Mouse (Mus musculus): ENCODE measurements around the gene Tgif1. TPM values are rescaled to one million over a fixed set of nuclear protein-coding genes. Genes with fewer than 3 reads are reported as not detected.

Tgif1 gene
- polyA plus RNA-seq, 1 experiment = 26.4 TPM

DNA sequence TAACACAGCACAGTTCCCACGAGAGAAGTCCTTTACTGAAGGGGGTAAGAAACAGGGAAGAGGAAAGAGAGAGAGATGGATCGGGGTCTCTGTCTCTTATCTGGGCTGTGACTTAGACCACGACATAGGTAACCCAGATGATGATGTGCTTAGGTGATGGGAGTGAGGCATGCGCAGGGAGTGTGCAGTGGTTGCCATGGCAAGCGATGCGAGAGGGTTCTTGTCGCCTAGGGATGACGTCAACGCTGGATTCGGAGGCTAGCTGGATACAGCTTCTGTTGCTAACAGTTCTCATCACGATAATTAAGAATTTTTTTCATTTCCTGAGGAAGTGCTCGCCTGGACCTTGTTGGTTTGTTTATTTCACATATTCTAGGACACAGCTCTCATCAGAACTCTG lies 27.1 kb downstream of the Tgif1 start:
- Histone ChIP-seq H3K27ac (ENCODE audit: insufficient read depth, low read depth, low read length) (no peak overlapping the region), H3K4me1 (ENCODE audit: control insufficient read depth, insufficient read depth, insufficient read length, low read length) (peaks cover 14% of the 10 kb centered on the region; the same call in 1 of the 2 replicates), H3K36me3 (ENCODE audit: control insufficient read depth, insufficient read depth, low read length) (no peaks in the 10 kb centered on the region), H3K4me3 (ENCODE audit: low read depth, low read length) (no peak overlapping the region), H3K27me3 (ENCODE audit: control insufficient read depth, insufficient read depth, low read length) (no peaks in the 10 kb centered on the region)
- 84% methylated on average over 12 of the region's 12 CpGs for WGBS
- TF ChIP-seq POLR2A (IDR thresholded peaks at IDR 0.05; ENCODE audit: low read depth, low read length) = no peak
- no peak for TF ChIP-seq CTCF (IDR thresholded peaks at IDR 0.05; ENCODE audit: extremely low read depth, insufficient read length, insufficient replicate concordance, low read depth, low read length)

DNA sequence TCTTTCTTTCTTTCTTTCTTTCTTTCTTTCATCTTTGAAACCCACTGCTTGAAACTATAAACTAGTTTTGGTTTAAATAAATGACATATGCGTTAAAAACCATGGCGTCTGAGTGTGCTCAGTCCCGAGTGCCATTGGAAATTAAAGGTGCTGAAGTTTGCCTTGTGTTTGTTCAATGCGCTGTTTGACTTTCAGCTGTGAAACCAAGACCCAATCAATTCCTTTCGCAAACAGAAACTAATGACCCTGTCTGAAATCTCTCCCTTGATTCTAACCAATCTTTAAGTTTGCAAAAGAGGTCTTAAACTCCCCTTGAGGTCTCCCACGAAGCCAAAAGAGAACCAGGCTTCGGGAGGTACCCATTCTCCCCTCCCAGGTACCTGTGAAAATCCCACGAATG lies 30.3 kb downstream of the Tgif1 start:
- Histone ChIP-seq H3K27me3 (ENCODE audit: control insufficient read depth, insufficient read depth, low read length) (peaks cover 8% of the 10 kb centered on the region; the same call in 1 of the 2 replicates), H3K27ac (ENCODE audit: insufficient read depth, low read depth, low read length) (no peak overlapping the region; the same call in 1 of the 2 replicates), H3K4me3 (ENCODE audit: low read depth, low read length) (peak overlapping the region; percentile 50), H3K36me3 (ENCODE audit: control insufficient read depth, insufficient read depth, low read length) (no peaks in the 10 kb centered on the region), H3K4me1 (ENCODE audit: control insufficient read depth, insufficient read depth, insufficient read length, low read length) (peaks cover 4% of the 10 kb centered on the region)
- 22% methylated on average over 8 of the region's 8 CpGs for WGBS
- TF ChIP-seq CTCF (IDR thresholded peaks at IDR 0.05; ENCODE audit: extremely low read depth, insufficient read length, insufficient replicate concordance, low read depth, low read length) = no peak
- TF ChIP-seq POLR2A (IDR thresholded peaks at IDR 0.05; ENCODE audit: low read depth, low read length) = no peak

- 9% methylated on average over 51 of the region's 51 CpGs for WGBS
- Histone ChIP-seq H3K4me3 (ENCODE audit: low read depth, low read length) (peak overlapping the region; percentile 67), H3K27ac (ENCODE audit: insufficient read depth, low read depth, low read length) (no peak overlapping the region), H3K4me1 (ENCODE audit: control insufficient read depth, insufficient read depth, insufficient read length, low read length) (peaks cover 6% of the 10 kb centered on the region), H3K27me3 (ENCODE audit: control insufficient read depth, insufficient read depth, low read length) (peaks cover 10% of the 10 kb centered on the region; the same call in 1 of the 2 replicates), H3K36me3 (ENCODE audit: control insufficient read depth, insufficient read depth, low read length) (no peaks in the 10 kb centered on the region)
- TF ChIP-seq POLR2A (IDR thresholded peaks at IDR 0.05; ENCODE audit: low read depth, low read length) (no peak), CTCF (IDR thresholded peaks at IDR 0.05; ENCODE audit: extremely low read depth, insufficient read length, insufficient replicate concordance, low read depth, low read length) (no peak)
These were observed 35.4 kb downstream of the Tgif1 start for GRCm38 (mm10) chr17:70817862-70818451.

- Histone ChIP-seq H3K4me3 (ENCODE audit: low read depth, low read length) (no peak overlapping the region), H3K27ac (ENCODE audit: insufficient read depth, low read depth, low read length) (no peak overlapping the region), H3K36me3 (ENCODE audit: control insufficient read depth, insufficient read depth, low read length) (no peaks in the 10 kb centered on the region), H3K4me1 (ENCODE audit: control insufficient read depth, insufficient read depth, insufficient read length, low read length) (peaks cover 7% of the 10 kb centered on the region), H3K27me3 (ENCODE audit: control insufficient read depth, insufficient read depth, low read length) (peaks cover 10% of the 10 kb centered on the region; the same call in 1 of the 2 replicates)
- TF ChIP-seq POLR2A (IDR thresholded peaks at IDR 0.05; ENCODE audit: low read depth, low read length) (no peak), CTCF (IDR thresholded peaks at IDR 0.05; ENCODE audit: extremely low read depth, insufficient read length, insufficient replicate concordance, low read depth, low read length) (no peak)
- 66% methylated on average over 8 of the region's 8 CpGs for WGBS
These were observed 38.3 kb downstream of the Tgif1 start for GRCm38 (mm10) chr17:70815001-70815400.

GRCm38 (mm10) chr17:70810795-70811194 lies 42.6 kb downstream of the Tgif1 start:
- Histone ChIP-seq H3K27ac (ENCODE audit: insufficient read depth, low read depth, low read length) (no peak overlapping the region), H3K27me3 (ENCODE audit: control insufficient read depth, insufficient read depth, low read length) (no peaks in the 10 kb centered on the region), H3K36me3 (ENCODE audit: control insufficient read depth, insufficient read depth, low read length) (no peaks in the 10 kb centered on the region), H3K4me1 (ENCODE audit: control insufficient read depth, insufficient read depth, insufficient read length, low read length) (peaks cover 2% of the 10 kb centered on the region; the same call in 1 of the 2 replicates), H3K4me3 (ENCODE audit: low read depth, low read length) (no peak overlapping the region)
- TF ChIP-seq POLR2A (IDR thresholded peaks at IDR 0.05; ENCODE audit: low read depth, low read length) (no peak), CTCF (IDR thresholded peaks at IDR 0.05; ENCODE audit: extremely low read depth, insufficient read length, insufficient replicate concordance, low read depth, low read length) (no peak)
- 91% methylated on average over 5 of the region's 5 CpGs for WGBS

GRCm38 (mm10) chr17:70809776-70810175 lies 43.6 kb downstream of the Tgif1 start:
- H3K27me3 ChIP-seq (ENCODE audit: control insufficient read depth, insufficient read depth, low read length) = no peaks in the 10 kb centered on the region
- H3K27ac ChIP-seq (ENCODE audit: insufficient read depth, low read depth, low read length) = no peak overlapping the region
- H3K4me3 ChIP-seq (ENCODE audit: low read depth, low read length) = no peak overlapping the region
- peaks cover 2% of the 10 kb centered on the region; the same call in 1 of the 2 replicates for H3K4me1 ChIP-seq (ENCODE audit: control insufficient read depth, insufficient read depth, insufficient read length, low read length)
- TF ChIP-seq CTCF (IDR thresholded peaks at IDR 0.05; ENCODE audit: extremely low read depth, insufficient read length, insufficient replicate concordance, low read depth, low read length) = no peak
- no peak for TF ChIP-seq POLR2A (IDR thresholded peaks at IDR 0.05; ENCODE audit: low read depth, low read length)
- WGBS = 41% methylated on average over 3 of the region's 3 CpGs
- no peaks in the 10 kb centered on the region for H3K36me3 ChIP-seq (ENCODE audit: control insufficient read depth, insufficient read depth, low read length)

DNA sequence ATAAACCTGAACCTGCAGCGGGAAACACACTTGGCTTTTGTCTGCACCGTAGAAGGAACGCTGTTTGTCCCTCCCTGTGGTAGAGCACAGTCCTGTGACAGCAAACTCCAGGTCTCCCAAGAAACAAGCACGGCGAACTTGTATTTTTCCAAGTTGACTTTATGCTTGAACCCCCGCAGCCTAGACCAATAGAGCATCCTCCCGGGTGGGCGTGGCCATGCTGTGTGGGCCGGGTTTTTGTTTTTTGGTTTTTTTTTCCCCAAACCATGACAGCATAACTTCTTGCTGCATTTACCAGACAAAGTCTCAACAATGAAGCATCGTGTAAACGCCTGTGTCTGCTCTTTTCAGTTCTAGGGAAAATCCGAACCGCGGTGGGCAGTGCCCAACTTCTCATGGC lies 44.5 kb downstream of the Tgif1 start:
- Histone ChIP-seq H3K4me3 (ENCODE audit: low read depth, low read length) (no peak overlapping the region), H3K4me1 (ENCODE audit: control insufficient read depth, insufficient read depth, insufficient read length, low read length) (peaks cover 2% of the 10 kb centered on the region; the same call in 1 of the 2 replicates), H3K36me3 (ENCODE audit: control insufficient read depth, insufficient read depth, low read length) (no peaks in the 10 kb centered on the region), H3K27ac (ENCODE audit: insufficient read depth, low read depth, low read length) (no peak overlapping the region), H3K27me3 (ENCODE audit: control insufficient read depth, insufficient read depth, low read length) (no peaks in the 10 kb centered on the region)
- 77% methylated on average over 14 of the region's 14 CpGs for WGBS
- TF ChIP-seq CTCF (IDR thresholded peaks at IDR 0.05; ENCODE audit: extremely low read depth, insufficient read length, insufficient replicate concordance, low read depth, low read length) = no peak
- TF ChIP-seq POLR2A (IDR thresholded peaks at IDR 0.05; ENCODE audit: low read depth, low read length) = no peak

Data from small intestine, adult 2 months (tissue).